Mouse (Mus musculus) bone marrow, adult 2 months (tissue): Measurements from ENCODE around the gene Calcrl.

Source experiments
- CTCF ChIP-seq: fragments of 200-500 bp; IDR thresholded peaks from 2 replicates; pipeline ENCODE4 v1.5.1; 2011; ENCODE audit warnings: low read length, control low read depth; ENCODE audit not compliant: control insufficient read depth, insufficient read depth
- POLR2A ChIP-seq: fragments of 200-500 bp; IDR thresholded peaks from 2 replicates; pipeline ENCODE4 v1.6.1; 2011; ENCODE audit warnings: low read depth, mild to moderate bottlenecking, control low read depth, low read length, borderline replicate concordance; ENCODE audit not compliant: control insufficient read depth

- no peak for TF ChIP-seq CTCF
- no peak for TF ChIP-seq POLR2A
These were observed 58.5 kb downstream of the Calcrl start for GRCm38 (mm10) chr2:84366742-84367141.
